Mouse (Mus musculus): ENCODE measurements around the gene Gm9376.

DNA sequence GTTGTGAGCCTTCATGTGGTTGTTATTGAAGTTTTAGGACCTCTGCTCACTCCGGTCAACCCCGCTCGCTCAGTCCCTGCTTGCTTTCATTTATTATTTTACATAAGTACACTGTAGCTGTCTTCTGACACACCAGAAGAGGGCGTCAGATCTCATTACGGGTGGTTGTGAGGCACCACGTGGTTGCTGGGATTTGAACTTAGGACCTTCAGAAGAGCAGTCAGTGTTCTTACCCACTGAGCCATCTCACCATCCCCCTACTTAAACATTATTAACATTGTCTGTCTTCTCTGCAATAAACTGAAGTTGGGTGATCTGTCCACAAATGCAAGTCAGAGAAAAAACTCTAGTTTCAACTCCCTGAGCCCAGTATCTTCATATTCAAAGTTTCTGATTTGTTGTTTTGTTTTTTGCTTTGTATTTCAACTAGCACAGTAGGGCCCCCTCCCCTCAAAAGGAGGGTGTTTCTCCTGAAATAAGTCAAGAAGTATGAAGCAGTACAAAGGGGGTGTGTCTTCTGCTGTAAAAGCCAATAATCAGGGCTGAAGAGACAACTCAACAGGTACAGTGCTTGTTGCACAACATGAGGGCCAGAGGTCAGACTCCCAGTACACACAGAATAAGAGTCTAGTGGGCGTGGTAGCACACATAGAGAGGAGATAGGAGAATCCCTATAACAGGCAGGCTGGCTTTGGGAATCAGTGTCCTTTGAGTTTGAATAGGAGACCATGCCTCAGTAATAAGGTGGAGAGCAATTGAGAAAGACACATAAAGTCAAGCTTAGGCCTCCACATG, 11.1 kb downstream of the Gm9376 start:
- no peak for TF ChIP-seq ZNF384 (IDR thresholded peaks at IDR 0.05; ENCODE audit: low read depth, low read length)
- no peak for TF ChIP-seq CHD2 (IDR thresholded peaks at IDR 0.05; ENCODE audit: low read depth, low read length)
- no peak for TF ChIP-seq MAFK (IDR thresholded peaks at IDR 0.05; ENCODE audit: insufficient read depth, low read depth, low read length)
- no peak for TF ChIP-seq ZC3H11A (IDR thresholded peaks at IDR 0.05; ENCODE audit: borderline replicate concordance, low read depth, low read length)
- TF ChIP-seq HCFC1 (IDR thresholded peaks at IDR 0.05; ENCODE audit: borderline replicate concordance, insufficient read depth, low read length) = no peak

All from ES-E14 (cell line).